Mouse (Mus musculus): ENCODE results near the gene Cdk10.

- TF ChIP-seq GATA1 (IDR thresholded peaks at IDR 0.05; ENCODE audit: borderline replicate concordance, low read length) (no peak), FLI1 (IDR thresholded peaks at IDR 0.05; ENCODE audit: low read length) (no peak)
These were observed 22.4 kb upstream of the Cdk10 start for GRCm38 (mm10) chr8:123202288-123202687.

Data from megakaryocyte, embryonic 14.5 days (primary cell).